Comparison of ENCODE assay signal across 9 mouse cellular contexts in the genomic region with DNA sequence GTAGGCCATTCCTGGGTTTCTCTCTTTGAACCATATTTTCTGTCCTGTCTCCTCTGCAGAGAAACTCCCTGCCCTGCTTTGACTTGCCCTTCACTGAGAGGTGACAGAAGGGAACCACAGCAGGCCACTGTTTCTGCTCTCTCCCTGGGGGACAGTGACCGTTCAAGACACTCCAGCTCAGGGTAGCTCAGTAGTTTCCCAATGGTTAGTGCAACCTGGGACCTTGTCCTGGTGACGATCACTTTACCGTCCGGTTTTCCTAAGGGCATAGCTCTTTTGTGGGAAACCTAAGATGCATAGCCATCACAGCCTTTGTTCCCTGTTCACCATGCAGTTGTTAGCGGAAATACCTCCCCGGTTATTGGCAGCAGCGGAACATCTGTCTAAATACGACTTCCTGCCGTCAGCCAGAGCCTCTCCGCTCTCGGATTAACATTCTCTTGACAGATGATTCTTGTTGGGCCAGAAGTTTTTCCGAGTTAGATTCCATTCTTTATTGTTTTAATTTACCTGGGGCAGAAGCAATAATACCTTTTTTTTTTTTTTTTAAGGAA. TPM values are rescaled to one million over a fixed set of nuclear protein-coding genes. Genes with fewer than 3 reads are reported as not detected.
DNase-seq lines count a peak whose midpoint lies in the region; ATAC-seq and TF ChIP-seq lines count a peak whose summit lies in the region.
"Had no signal": no experiment of that assay in that cellular context is flagged by ENCODE, and none has a peak within 500 bp of the region (broad histone marks: within the 10 kb centered on the region; RNA-seq: fewer than 3 reads in every experiment).

No protein-coding gene starts in this region.

- no peak for TF ChIP-seq CTCF in layer of hippocampus, adult 2 months (conservative IDR thresholded peaks at IDR 0.05)

- peak; percentile 33 for DNase-seq in midbrain, embryonic 14.5 days
- no peak for DNase-seq in midbrain, embryonic 11.5 days (ENCODE audit: low spot score, missing footprints)
- DNase-seq in limb, embryonic 10.5 days (ENCODE audit: low spot score) = peak; percentile 48
- no peak for DNase-seq in adrenal gland, postnatal 10 days
- no peak for DNase-seq in frontal cortex, adult 2 months (ENCODE audit: extremely low spot score in 1 of 2, low spot score in 1 of 2)
- DNase-seq in layer of hippocampus, adult 2 months (ENCODE audit: low spot score in 2 of 2) = no peak

- no peak overlapping the region for H3K9ac ChIP-seq in midbrain, embryonic 14.5 days (replicated peaks; ENCODE audit: low read length)
- no peak overlapping the region for H3K9ac ChIP-seq in midbrain, embryonic 11.5 days (ENCODE audit: low read length)
- no peak overlapping the region for H3K9ac ChIP-seq in heart, embryonic 12.5 days
- no peak overlapping the region for H3K9ac ChIP-seq in neural tube, embryonic 14.5 days (replicated peaks; ENCODE audit: low read depth, low read length)

- no peak for ATAC-seq in midbrain, embryonic 14.5 days (ENCODE audit: low FRiP score, low TSS enrichment)
- ATAC-seq in midbrain, embryonic 11.5 days (ENCODE audit: low FRiP score) = no peak
- ATAC-seq in heart, embryonic 12.5 days (ENCODE audit: insufficient number of reproducible peaks, low FRiP score) = no peak
- no peak for ATAC-seq in neural tube, embryonic 14.5 days (ENCODE audit: low read depth)

- WGBS in midbrain, embryonic 14.5 days = 53% methylated on average over 12 of the region's 12 CpGs
- WGBS in midbrain, embryonic 11.5 days = 68% methylated on average over 12 of the region's 12 CpGs
- WGBS in heart, embryonic 12.5 days = 50% methylated on average over 12 of the region's 12 CpGs
- 55% methylated on average over 12 of the region's 12 CpGs for WGBS in limb, embryonic 10.5 days
- WGBS in neural tube, embryonic 14.5 days = 56% methylated on average over 12 of the region's 12 CpGs

- 0 out of 2 replicates have a peak overlapping the region, but pooled peaks have one; percentile 41 for H3K27ac ChIP-seq in midbrain, embryonic 14.5 days (replicated peaks; ENCODE audit: low read depth, low read length)
- no peak overlapping the region for H3K27ac ChIP-seq in midbrain, embryonic 11.5 days (ENCODE audit: low read depth, low read length)
- H3K27ac ChIP-seq in heart, embryonic 12.5 days (ENCODE audit: poor library complexity, severe bottlenecking) = peak overlapping the region; percentile 68
- H3K27ac ChIP-seq in limb, embryonic 10.5 days = peak overlapping the region; percentile 83
- peak overlapping the region; percentile 55 for H3K27ac ChIP-seq in neural tube, embryonic 14.5 days (ENCODE audit: low read depth, low read length)
- H3K27ac ChIP-seq in layer of hippocampus, adult 2 months = no peak overlapping the region

- no peaks in the 10 kb centered on the region for H3K9me3 ChIP-seq in midbrain, embryonic 14.5 days (ENCODE audit: control insufficient read depth, low read length)
- no peaks in the 10 kb centered on the region for H3K9me3 ChIP-seq in midbrain, embryonic 11.5 days (ENCODE audit: control insufficient read depth, low read length)
- no peaks in the 10 kb centered on the region; the same call in 1 of the 2 replicates for H3K9me3 ChIP-seq in heart, embryonic 12.5 days (replicated peaks)
- H3K9me3 ChIP-seq in limb, embryonic 10.5 days (replicated peaks) = no peaks in the 10 kb centered on the region
- H3K9me3 ChIP-seq in neural tube, embryonic 14.5 days (ENCODE audit: control insufficient read depth, low read length) = no peaks in the 10 kb centered on the region

- H3K27me3 ChIP-seq in midbrain, embryonic 14.5 days (ENCODE audit: control insufficient read depth, insufficient read depth, low read length) = no peaks in the 10 kb centered on the region
- H3K27me3 ChIP-seq in midbrain, embryonic 11.5 days (ENCODE audit: control insufficient read depth, insufficient read depth, low read length) = no peaks in the 10 kb centered on the region
- H3K27me3 ChIP-seq in heart, embryonic 12.5 days (replicated peaks) = no peaks in the 10 kb centered on the region
- H3K27me3 ChIP-seq in limb, embryonic 10.5 days (ENCODE audit: low read depth, poor library complexity, severe bottlenecking) = no peaks in the 10 kb centered on the region
- H3K27me3 ChIP-seq in neural tube, embryonic 14.5 days (ENCODE audit: control insufficient read depth, insufficient read depth, low read length) = no peaks in the 10 kb centered on the region

- no peaks in the 10 kb centered on the region for H3K4me1 ChIP-seq in midbrain, embryonic 14.5 days (ENCODE audit: control insufficient read depth, insufficient read depth, low read length)
- 0 out of 2 replicates have a peak, but pooled peaks cover 4% of the 10 kb centered on the region for H3K4me1 ChIP-seq in midbrain, embryonic 11.5 days (ENCODE audit: control insufficient read depth, insufficient read depth, low read length)
- H3K4me1 ChIP-seq in heart, embryonic 12.5 days (replicated peaks) = peaks cover 54% of the 10 kb centered on the region
- peaks cover 52% of the 10 kb centered on the region for H3K4me1 ChIP-seq in limb, embryonic 10.5 days
- H3K4me1 ChIP-seq in neural tube, embryonic 14.5 days (ENCODE audit: control insufficient read depth, insufficient read depth, low read length) = peaks cover 10% of the 10 kb centered on the region

- no peak overlapping the region for H3K4me3 ChIP-seq in midbrain, embryonic 14.5 days (replicated peaks; ENCODE audit: low read depth, low read length)
- H3K4me3 ChIP-seq in midbrain, embryonic 11.5 days (ENCODE audit: low read depth, low read length) = no peak overlapping the region
- no peak overlapping the region for H3K4me3 ChIP-seq in heart, embryonic 12.5 days
- H3K4me3 ChIP-seq in limb, embryonic 10.5 days = no peak overlapping the region
- H3K4me3 ChIP-seq in neural tube, embryonic 14.5 days (ENCODE audit: low read depth, low read length) = no peak overlapping the region
- H3K4me3 ChIP-seq in layer of hippocampus, adult 2 months = no peak overlapping the region

- H3K4me2 ChIP-seq in midbrain, embryonic 14.5 days (ENCODE audit: low read length) = no peak overlapping the region
- H3K4me2 ChIP-seq in midbrain, embryonic 11.5 days = no peak overlapping the region
- H3K4me2 ChIP-seq in heart, embryonic 12.5 days = no peak overlapping the region
- H3K4me2 ChIP-seq in neural tube, embryonic 14.5 days (ENCODE audit: low read depth, low read length) = no peak overlapping the region

- peaks cover 42% of the 10 kb centered on the region for H3K36me3 ChIP-seq in midbrain, embryonic 14.5 days (ENCODE audit: control insufficient read depth, insufficient read depth, low read length)
- peaks cover 14% of the 10 kb centered on the region; the same call in 1 of the 2 replicates for H3K36me3 ChIP-seq in midbrain, embryonic 11.5 days (ENCODE audit: control insufficient read depth, insufficient read depth, low read length)
- peaks cover 55% of the 10 kb centered on the region for H3K36me3 ChIP-seq in heart, embryonic 12.5 days
- H3K36me3 ChIP-seq in limb, embryonic 10.5 days = peaks cover 70% of the 10 kb centered on the region
- H3K36me3 ChIP-seq in neural tube, embryonic 14.5 days (ENCODE audit: control insufficient read depth, insufficient read depth, low read length) = peaks cover 18% of the 10 kb centered on the region

RNA-seq across cellular contexts. Expression of gene Mrln, which starts 52.2 kb away (rescaled TPM):
- polyA plus RNA-seq in midbrain, embryonic 14.5 days (2014; fragmentation: Nextera tagmentation; extraction: Ambion mirVana) = not detected in 2 replicates
- 0.65 TPM in 1 of 2 replicates, not detected in the other for polyA plus RNA-seq in midbrain, embryonic 11.5 days (2014; fragmentation: Nextera tagmentation; extraction: Ambion mirVana)
- polyA plus RNA-seq in heart, embryonic 12.5 days (2016; fragmentation: Nextera tagmentation; extraction: Ambion mirVana) = 0.45 and 0.90 TPM in 2 replicates
- 0.39 and 2.9 TPM in 2 replicates for polyA plus RNA-seq in limb, embryonic 10.5 days (2016; fragmentation: Nextera tagmentation; extraction: Ambion mirVana)
- 0.82 and 1.3 TPM in 2 replicates for polyA plus RNA-seq in neural tube, embryonic 14.5 days (2014; fragmentation: Nextera tagmentation; extraction: Ambion mirVana)
- total RNA-seq in adrenal gland, postnatal 10 days (2021) = 1 to 10 TPM; 2.8 to 9.8 TPM
- polyA plus RNA-seq in frontal cortex, adult 2 months (2012; rRNA removed) = 0.36 and 0.95 TPM in 2 replicates
- total RNA-seq in layer of hippocampus, adult 2 months (2021) = not detected
- total RNA-seq: megakaryocyte-erythroid progenitor cell, adult 5-6 weeks had no signal

RNA-seq across cellular contexts. Expression of gene Ccdc6, which starts 55.3 kb away (rescaled TPM):
- 34.9 and 39.7 TPM in 2 replicates for polyA plus RNA-seq in midbrain, embryonic 14.5 days (2014; fragmentation: Nextera tagmentation; extraction: Ambion mirVana)
- polyA plus RNA-seq in midbrain, embryonic 11.5 days (2014; fragmentation: Nextera tagmentation; extraction: Ambion mirVana) = 22.3 and 23.5 TPM in 2 replicates
- polyA plus RNA-seq in heart, embryonic 12.5 days (2016; fragmentation: Nextera tagmentation; extraction: Ambion mirVana) = 16.2 and 16.9 TPM in 2 replicates
- 15.6 and 15.8 TPM in 2 replicates for polyA plus RNA-seq in limb, embryonic 10.5 days (2016; fragmentation: Nextera tagmentation; extraction: Ambion mirVana)
- polyA plus RNA-seq in neural tube, embryonic 14.5 days (2014; fragmentation: Nextera tagmentation; extraction: Ambion mirVana) = 31.4 and 43.6 TPM in 2 replicates
- total RNA-seq in adrenal gland, postnatal 10 days (2021) = 10 to 100 TPM; 46.9 to 56.7 TPM
- 22.6 and 23.7 TPM in 2 replicates for polyA plus RNA-seq in frontal cortex, adult 2 months (2012; rRNA removed)
- 10 to 100 TPM; 60.5 to 65.6 TPM for total RNA-seq in layer of hippocampus, adult 2 months (2021)

Comparison
In these comparisons a context has a peak if more than half of its experiments do, and no peak if none do; other contexts are left out.
1. DNase-seq: peak in midbrain, embryonic 14.5 days (single experiment) and limb, embryonic 10.5 days (single experiment); none in midbrain, embryonic 11.5 days (single experiment), adrenal gland, postnatal 10 days (single experiment), frontal cortex, adult 2 months (0 of 2) and layer of hippocampus, adult 2 months (0 of 2).
2. H3K27ac ChIP-seq: peak in midbrain, embryonic 14.5 days (single experiment), heart, embryonic 12.5 days (single experiment), limb, embryonic 10.5 days (single experiment) and neural tube, embryonic 14.5 days (single experiment); none in midbrain, embryonic 11.5 days (single experiment) and layer of hippocampus, adult 2 months (single experiment).